Mouse (Mus musculus) intestine, embryonic 15.5 days (tissue): ENCODE data around the gene Slc44a1. TPM values are rescaled to one million over a fixed set of nuclear protein-coding genes. Genes with fewer than 3 reads are reported as not detected.

Experiments
- ATAC-seq: fragments of 200-750 bp; cut with Nextera tagmentation; 2 replicates; pipeline ENCODE4 v1.8.0; 2017; ENCODE audit warnings: moderate TSS enrichment, moderate library complexity
- H3K27ac ChIP-seq: fragments of 300-500 bp; sonication (generic); 2 replicates; pipeline ENCODE4 v1.5.1; 2015; ENCODE audit warnings: mild to moderate bottlenecking, inconsistent platforms
- H3K27me3 ChIP-seq: fragments of 300-500 bp; sonication (generic); replicated peaks from 2 replicates; pipeline ENCODE4 v1.6.1; 2015; ENCODE audit warnings: inconsistent platforms
- H3K36me3 ChIP-seq: fragments of 300-500 bp; sonication (generic); 2 replicates; pipeline ENCODE4 v1.6.1; 2015; ENCODE audit warnings: inconsistent platforms
- H3K4me1 ChIP-seq: fragments of 300-500 bp; sonication (generic); replicated peaks from 2 replicates; pipeline ENCODE4 v1.6.1; 2015; ENCODE audit warnings: inconsistent platforms
- H3K4me2 ChIP-seq: fragments of 300-500 bp; sonication (generic); replicated peaks from 2 replicates; pipeline ENCODE4 v1.6.1; 2015; ENCODE audit warnings: mild to moderate bottlenecking, inconsistent platforms
- H3K4me3 ChIP-seq: fragments of 300-500 bp; sonication (generic); replicated peaks from 2 replicates; pipeline ENCODE4 v1.5.1; 2015; ENCODE audit warnings: inconsistent platforms
- H3K9ac ChIP-seq: fragments of 300-500 bp; sonication (generic); 2 replicates; pipeline ENCODE4 v1.6.1; 2015; ENCODE audit warnings: inconsistent platforms
- H3K9me3 ChIP-seq: fragments of 300-500 bp; sonication (generic); 2 replicates; pipeline ENCODE4 v1.6.1; 2016; ENCODE audit warnings: inconsistent platforms
- WGBS: fragments of 180-500 bp; shearing (Covaris S2); methylation state at CpG from one replicate; pipeline ENCODE4 v1.1.7; 2015; 5-methylcytosine and 5-hydroxymethylcytosine counted together
- polyA plus RNA-seq: library from polyadenylated mRNA; unstranded; fragments of >200 nt; fragmentation: Nextera tagmentation; extraction: Ambion mirVana; gene quantifications from 2 replicates; pipeline ENCODE4 v1.2.1, GENCODE M21; 2015

Gene Slc44a1
- polyA plus RNA-seq, 1 experiment from 2014 or later = 56.3 TPM

DNA sequence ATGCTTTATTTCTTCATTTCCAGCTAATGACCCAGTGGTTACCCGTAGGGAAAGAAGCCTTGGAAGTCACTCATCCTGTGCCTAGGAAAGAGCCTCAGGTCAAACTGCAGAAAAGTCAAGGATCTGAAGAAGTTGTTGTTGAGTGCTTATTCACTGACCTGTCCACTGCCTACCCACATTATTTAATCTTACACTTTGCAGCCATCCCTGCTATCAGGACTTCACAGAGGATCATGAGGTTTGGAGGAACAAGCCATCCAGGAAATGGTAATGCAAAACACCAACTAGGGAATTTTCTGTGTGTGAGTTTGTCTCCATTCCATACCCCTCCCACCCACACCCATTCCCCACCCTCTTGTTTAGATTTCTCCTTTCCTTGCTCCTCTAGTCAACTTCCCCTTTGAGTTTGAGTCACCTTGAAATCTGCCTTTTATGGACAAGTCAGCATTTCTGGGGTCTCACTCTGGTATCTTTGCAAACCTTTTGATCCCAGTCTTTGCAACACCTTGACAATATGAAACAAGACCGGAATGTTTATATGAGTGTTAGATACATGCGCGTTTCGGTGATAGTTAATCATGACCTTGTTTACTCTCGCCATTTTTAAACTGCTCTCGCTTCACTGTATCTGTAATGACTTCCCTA, 1.3 kb upstream of the Slc44a1 start:
- no peak overlapping the region for H3K9ac ChIP-seq
- H3K4me1 ChIP-seq = peaks cover 8% of the 10 kb centered on the region; the same call in 1 of the 2 replicates
- H3K4me3 ChIP-seq = no peak overlapping the region; the same call in 1 of the 2 replicates
- ATAC-seq = no peak
- 57% methylated on average over 7 of the region's 7 CpGs for WGBS
- H3K9me3 ChIP-seq = no peaks in the 10 kb centered on the region
- 0 out of 2 replicates have a peak overlapping the region, but pooled peaks have one; percentile 95 for H3K27ac ChIP-seq
- no peaks in the 10 kb centered on the region for H3K27me3 ChIP-seq
- H3K4me2 ChIP-seq = peak overlapping the region; percentile 90
- H3K36me3 ChIP-seq = no peaks in the 10 kb centered on the region

DNA sequence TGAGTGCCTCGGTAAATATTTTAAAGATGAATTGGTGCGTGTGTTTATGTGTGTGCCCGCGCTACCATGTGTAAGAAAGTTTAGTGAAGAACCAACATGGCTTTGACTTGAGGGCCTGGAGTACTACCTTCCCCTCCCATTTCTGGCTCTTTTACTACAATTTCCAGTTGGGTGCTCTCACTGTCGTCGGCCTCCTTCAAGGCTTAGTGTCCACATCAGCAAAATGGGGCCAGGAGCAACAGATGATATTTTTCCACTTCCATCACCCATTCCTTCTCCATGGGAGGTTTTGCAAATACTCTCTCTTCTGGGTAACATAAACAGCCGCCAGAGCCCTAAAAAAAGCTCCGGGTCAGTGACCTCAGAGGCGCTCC, 590 bp upstream of the Slc44a1 start:
- Histone ChIP-seq H3K9ac (peak overlapping the region; percentile 85), H3K27ac (peak overlapping the region; percentile 95), H3K9me3 (no peaks in the 10 kb centered on the region), H3K4me3 (peak overlapping the region; percentile 89), H3K4me1 (peaks cover 8% of the 10 kb centered on the region; the same call in 1 of the 2 replicates), H3K36me3 (no peaks in the 10 kb centered on the region), H3K27me3 (no peaks in the 10 kb centered on the region), H3K4me2 (peak overlapping the region; percentile 90)
- WGBS = 13% methylated on average over 9 of the region's 9 CpGs
- ATAC-seq = peak; percentile 3; the same call in 1 of the 2 replicates

DNA sequence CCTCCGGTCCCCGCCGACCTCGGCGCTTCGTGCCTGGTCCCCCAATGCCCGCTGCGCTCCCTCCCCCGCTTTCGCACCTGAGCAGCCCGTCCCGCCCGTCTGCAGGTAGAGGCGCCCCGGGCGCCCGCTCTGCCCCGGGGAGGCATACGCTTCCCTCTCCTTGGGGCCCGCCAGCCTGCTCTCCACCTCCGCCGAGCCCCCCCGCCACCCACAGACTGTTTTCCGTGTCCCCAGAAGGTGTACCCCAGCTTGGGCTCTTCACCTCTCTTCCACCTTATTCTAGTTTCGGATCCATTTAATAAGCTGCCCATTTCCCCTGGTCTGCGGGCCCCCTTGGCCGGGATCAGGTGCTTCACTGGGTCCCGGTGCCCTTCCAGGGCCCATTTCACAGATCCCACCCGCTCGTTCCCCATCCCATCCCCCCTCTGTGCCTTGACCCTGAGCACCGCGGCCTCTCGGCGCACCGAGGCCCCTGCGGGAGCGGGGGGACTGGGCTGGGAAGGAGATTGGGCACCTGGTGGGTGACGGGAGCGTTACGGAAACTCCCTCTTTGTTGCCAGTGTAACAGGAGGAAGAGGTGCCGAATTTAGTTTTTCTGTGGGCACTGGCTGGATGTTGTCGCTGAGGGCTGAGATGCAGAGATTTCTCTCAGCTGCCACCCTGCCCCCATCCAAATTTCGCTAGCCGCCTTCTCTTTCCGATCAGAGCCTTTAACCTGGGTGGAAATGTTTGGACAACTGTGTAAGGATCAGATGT, 781 bp downstream of the Slc44a1 start:
- H3K4me1 ChIP-seq = peaks cover 8% of the 10 kb centered on the region; the same call in 1 of the 2 replicates
- no peaks in the 10 kb centered on the region for H3K36me3 ChIP-seq
- peak overlapping the region; percentile 95 for H3K27ac ChIP-seq
- peak; percentile 39 for ATAC-seq
- peak overlapping the region; percentile 90 for H3K4me2 ChIP-seq
- H3K9ac ChIP-seq = peak overlapping the region; percentile 85
- no peaks in the 10 kb centered on the region for H3K9me3 ChIP-seq
- WGBS = 1% methylated on average over 33 of the region's 45 CpGs
- no peaks in the 10 kb centered on the region for H3K27me3 ChIP-seq
- H3K4me3 ChIP-seq = peak overlapping the region; percentile 89

DNA sequence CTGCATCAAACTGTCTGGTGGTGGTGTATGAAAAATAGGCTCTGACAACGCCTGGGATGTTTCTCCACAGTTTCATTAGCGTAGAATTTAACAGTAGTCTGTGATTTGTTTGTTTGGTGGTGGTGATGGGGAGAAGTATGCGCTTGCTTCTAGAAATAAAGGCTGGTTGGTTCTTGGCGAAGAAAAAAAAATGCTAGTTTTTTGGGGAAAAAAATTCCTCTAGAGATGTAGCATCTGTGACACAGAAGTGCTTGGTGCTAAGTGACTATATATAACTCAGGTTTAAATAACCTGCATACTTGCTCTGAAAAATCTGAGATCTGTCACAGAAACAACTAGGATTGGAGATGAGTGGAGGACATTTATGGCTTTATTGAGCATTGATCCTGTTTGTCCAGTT, 1.5 kb downstream of the Slc44a1 start:
- peak overlapping the region; percentile 85; the same call in 1 of the 2 replicates for H3K9ac ChIP-seq
- 24% methylated on average over 4 of the region's 4 CpGs for WGBS
- no peaks in the 10 kb centered on the region for H3K9me3 ChIP-seq
- peak overlapping the region; percentile 90 for H3K4me2 ChIP-seq
- H3K27ac ChIP-seq = no peak overlapping the region
- H3K4me3 ChIP-seq = peak overlapping the region; percentile 89
- H3K27me3 ChIP-seq = no peaks in the 10 kb centered on the region
- peaks cover 8% of the 10 kb centered on the region; the same call in 1 of the 2 replicates for H3K4me1 ChIP-seq
- H3K36me3 ChIP-seq = no peaks in the 10 kb centered on the region
- no peak for ATAC-seq

DNA sequence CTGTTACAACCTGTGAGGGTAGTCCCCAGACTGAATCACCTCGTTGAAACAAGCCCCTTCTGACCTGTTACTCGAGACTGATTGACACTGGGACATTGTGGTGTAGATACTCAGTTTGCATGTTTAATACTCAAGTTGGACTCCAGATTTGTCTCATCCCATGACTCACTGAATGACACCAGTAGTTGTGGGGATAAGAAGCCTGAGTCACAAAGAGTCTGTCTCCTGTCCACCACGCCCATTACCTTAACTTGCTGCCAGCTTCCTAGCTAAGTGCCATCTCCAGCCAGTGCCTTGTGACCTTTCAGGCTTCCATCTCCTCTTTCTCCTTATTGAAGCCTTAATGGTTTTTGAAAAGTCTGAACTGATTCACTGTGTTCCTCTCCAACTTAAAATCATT, 6.0 kb downstream of the Slc44a1 start:
- Histone ChIP-seq H3K4me2 (no peak overlapping the region), H3K9me3 (no peaks in the 10 kb centered on the region), H3K4me3 (no peak overlapping the region), H3K27me3 (no peaks in the 10 kb centered on the region), H3K27ac (no peak overlapping the region), H3K9ac (no peak overlapping the region), H3K36me3 (no peaks in the 10 kb centered on the region), H3K4me1 (peaks cover 5% of the 10 kb centered on the region; the same call in 1 of the 2 replicates)
- ATAC-seq = no peak
- 73% methylated on average over 3 of the region's 3 CpGs for WGBS

DNA sequence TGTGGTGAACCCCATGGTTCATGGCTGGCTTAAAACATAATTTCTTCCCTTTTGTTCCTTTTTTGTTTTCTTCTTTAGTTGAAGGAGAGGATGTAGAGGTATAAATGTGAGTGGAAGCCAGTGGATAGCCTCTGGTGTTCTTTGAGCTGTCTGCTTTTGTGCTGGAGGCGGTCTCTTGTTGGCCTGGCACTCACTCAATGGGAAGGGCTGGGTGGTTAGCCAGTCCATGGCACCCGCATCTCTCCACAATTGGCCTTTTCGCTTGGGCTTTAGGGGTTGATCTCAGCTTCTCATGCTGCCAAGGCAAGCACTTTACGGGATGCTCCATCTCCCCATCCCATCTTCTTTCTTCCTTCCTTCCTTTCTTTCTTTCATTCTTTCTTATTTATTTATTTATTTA, 7.6 kb downstream of the Slc44a1 start:
- H3K9ac ChIP-seq = no peak overlapping the region
- no peak overlapping the region for H3K4me3 ChIP-seq
- WGBS = 94% methylated on average over 4 of the region's 4 CpGs
- no peaks in the 10 kb centered on the region for H3K9me3 ChIP-seq
- no peaks in the 10 kb centered on the region for H3K36me3 ChIP-seq
- ATAC-seq = no peak
- no peaks in the 10 kb centered on the region for H3K27me3 ChIP-seq
- H3K4me1 ChIP-seq = peaks cover 12% of the 10 kb centered on the region
- no peak overlapping the region for H3K27ac ChIP-seq
- H3K4me2 ChIP-seq = no peak overlapping the region

DNA sequence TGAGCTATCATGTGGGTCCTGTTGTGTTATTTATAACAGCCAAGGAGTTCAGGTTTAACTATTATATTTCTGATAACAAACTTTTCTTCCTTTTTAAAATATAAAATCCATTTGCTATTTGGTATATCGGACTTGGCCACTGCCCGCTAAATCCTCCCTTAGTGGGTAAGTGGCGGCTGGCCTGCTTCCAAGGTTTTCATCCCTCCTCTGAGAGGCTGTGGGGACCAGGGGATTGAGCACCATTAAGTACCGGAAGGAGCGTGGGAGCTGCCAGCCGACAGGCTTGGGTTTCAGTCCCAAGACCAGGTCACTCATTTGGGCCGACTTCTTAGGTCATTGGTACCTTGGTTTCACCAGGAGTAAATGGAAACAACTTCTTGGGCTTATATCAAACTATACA, 10.5 kb downstream of the Slc44a1 start:
- WGBS = 74% methylated on average over 7 of the region's 7 CpGs
- H3K27me3 ChIP-seq = no peaks in the 10 kb centered on the region

DNA sequence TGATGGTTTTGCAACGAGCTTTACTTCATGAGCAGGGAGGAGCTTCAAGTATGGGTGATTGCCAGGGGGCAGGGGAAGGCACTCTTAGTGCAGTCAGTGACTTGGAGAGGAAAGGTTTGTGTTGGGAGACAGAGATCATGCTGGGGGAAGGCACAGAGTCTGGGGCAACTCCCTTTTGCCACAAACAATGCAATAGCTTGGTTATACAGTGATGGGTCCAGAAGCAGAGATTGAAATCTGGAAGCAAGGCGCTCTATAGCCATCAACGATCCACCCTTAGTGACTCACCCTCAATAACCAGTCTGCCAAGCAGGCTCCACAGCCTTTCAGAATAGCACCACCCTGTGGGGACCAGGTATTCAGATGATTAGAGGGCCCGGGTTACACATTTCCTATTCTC, 11.7 kb downstream of the Slc44a1 start:
- 40% methylated on average over 4 of the region's 4 CpGs for WGBS
- Histone ChIP-seq H3K4me2 (0 out of 2 replicates have a peak overlapping the region, but pooled peaks have one; percentile 11), H3K9ac (no peak overlapping the region), H3K4me3 (no peak overlapping the region), H3K27me3 (no peaks in the 10 kb centered on the region), H3K36me3 (no peaks in the 10 kb centered on the region), H3K4me1 (peaks cover 15% of the 10 kb centered on the region), H3K27ac (peak overlapping the region; percentile 57), H3K9me3 (no peaks in the 10 kb centered on the region)
- peak; percentile 86 for ATAC-seq

More for the DNA sequence above, 10.5 kb downstream of the Slc44a1 start:
- Histone ChIP-seq H3K36me3 (no peaks in the 10 kb centered on the region), H3K9me3 (no peaks in the 10 kb centered on the region), H3K27ac (no peak overlapping the region), H3K4me2 (no peak overlapping the region), H3K4me1 (peaks cover 15% of the 10 kb centered on the region), H3K9ac (no peak overlapping the region), H3K4me3 (no peak overlapping the region)
- ATAC-seq = no peak

DNA sequence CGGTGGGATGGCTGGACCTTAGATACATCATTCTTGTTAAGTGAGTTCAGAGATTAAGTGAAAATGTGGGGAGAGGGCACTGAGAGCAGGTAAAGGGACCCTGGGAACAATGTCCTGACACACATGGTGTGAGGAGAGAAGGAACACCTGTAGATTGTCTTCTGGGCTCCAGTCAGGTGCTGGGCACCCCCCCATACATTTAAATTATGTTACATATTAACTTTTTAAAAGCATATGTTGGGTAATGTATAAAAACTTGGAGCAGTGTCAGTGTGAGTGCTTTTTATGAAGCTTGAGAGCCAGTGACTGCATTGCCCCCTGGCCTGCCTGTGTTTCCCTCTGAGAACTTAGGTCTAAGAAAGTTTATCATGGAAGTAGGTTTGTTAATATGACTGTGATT, 12.2 kb downstream of the Slc44a1 start:
- Histone ChIP-seq H3K27ac (peak overlapping the region; percentile 57), H3K27me3 (no peaks in the 10 kb centered on the region), H3K4me2 (peak overlapping the region; percentile 14; the same call in 1 of the 2 replicates), H3K36me3 (no peaks in the 10 kb centered on the region), H3K9ac (no peak overlapping the region), H3K4me1 (peaks cover 15% of the 10 kb centered on the region), H3K9me3 (no peaks in the 10 kb centered on the region), H3K4me3 (no peak overlapping the region)
- peak; percentile 70 for ATAC-seq
- 47% methylated on average over 1 of the region's 1 CpGs for WGBS

DNA sequence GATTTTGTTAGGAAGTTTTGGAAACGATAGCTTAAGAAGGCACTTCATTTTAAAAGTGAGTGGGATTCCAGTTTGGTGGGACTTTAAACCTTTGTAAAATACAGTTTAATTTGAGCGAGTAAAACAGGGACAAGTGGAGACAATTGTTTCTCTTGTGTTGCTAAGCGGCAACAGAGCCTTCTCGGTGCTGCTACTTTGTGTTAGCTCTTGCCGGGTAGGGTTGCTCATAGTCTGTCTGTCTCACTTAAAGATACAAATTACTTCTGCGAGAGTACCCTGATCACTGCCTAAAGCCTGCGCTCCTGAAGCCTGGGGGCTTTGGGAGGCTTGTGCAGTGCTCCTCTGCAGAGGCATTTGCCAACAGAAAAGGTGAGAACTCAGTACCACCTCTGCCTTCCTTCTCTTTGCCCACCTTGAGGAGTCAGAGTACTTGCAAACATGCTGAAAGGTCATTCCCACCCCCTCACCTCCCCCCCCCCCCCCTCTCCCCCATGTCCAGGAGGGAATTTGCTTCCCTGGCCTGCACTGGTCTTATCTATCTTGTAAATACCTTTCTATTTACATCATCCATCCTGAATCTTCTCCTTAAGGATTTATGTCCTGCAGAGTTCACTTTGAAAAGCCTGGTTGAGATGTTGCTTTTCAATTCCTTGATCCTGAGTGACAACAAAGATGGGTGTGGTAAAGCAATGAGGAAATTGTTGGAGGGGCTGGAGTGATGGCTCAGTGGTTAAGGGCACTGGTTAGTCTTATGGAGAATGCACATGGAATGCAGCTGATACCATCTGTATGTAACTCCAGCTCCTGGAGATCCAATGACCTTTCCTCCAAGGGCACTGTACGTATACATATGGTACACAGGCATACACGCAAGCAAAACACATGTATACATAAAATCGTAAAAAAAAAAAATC, 13.0 kb downstream of the Slc44a1 start:
- Histone ChIP-seq H3K4me2 (peak overlapping the region; percentile 14; the same call in 1 of the 2 replicates), H3K4me3 (no peak overlapping the region), H3K4me1 (peaks cover 15% of the 10 kb centered on the region), H3K36me3 (no peaks in the 10 kb centered on the region), H3K9me3 (no peaks in the 10 kb centered on the region), H3K9ac (no peak overlapping the region), H3K27ac (peak overlapping the region; percentile 51; the same call in 1 of the 2 replicates), H3K27me3 (no peaks in the 10 kb centered on the region)
- peak; percentile 50 for ATAC-seq
- WGBS = 35% methylated on average over 10 of the region's 10 CpGs

DNA sequence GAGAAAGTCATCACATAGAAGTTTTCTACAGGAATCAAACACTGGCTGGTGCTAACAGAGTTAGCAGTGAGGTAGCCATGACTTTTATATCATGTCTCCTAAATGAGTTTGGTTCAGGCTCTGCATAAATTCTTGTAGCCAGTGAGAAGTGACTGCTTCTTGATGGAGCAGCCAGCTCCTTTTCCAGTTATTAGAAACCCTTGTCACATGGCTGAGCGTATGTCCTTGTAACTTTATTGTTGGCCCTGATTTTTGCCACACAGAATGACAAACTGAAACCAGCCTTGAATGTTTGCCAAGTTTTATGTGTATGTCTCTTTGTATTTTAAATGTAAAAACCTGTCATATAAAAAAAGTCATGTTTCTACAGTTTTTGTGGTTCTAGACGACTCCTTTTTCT, 15.7 kb downstream of the Slc44a1 start:
- H3K4me2 ChIP-seq = no peak overlapping the region
- 61% methylated on average over 2 of the region's 2 CpGs for WGBS

DNA sequence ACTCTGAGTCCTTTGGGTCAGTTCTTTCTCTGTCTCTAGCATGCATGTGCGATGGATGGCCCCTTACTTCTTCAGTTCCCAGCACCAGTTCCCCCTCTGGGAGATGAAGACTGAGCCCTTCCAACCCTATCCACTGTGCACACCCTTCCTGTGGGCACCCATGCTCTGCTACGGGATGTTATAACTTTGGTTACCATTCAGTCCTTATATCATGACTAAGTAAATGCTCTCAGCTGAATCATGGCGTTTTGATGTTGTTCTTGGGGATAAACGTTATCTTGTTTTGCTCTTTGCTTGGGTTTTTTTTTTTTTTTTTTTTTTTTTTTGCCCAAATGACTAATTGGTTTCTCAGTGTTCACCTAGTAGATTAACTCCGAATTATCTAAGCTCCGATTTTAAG, 16.4 kb downstream of the Slc44a1 start:
- Histone ChIP-seq H3K4me2 (no peak overlapping the region), H3K4me1 (peaks cover 9% of the 10 kb centered on the region), H3K36me3 (no peaks in the 10 kb centered on the region), H3K27ac (no peak overlapping the region), H3K4me3 (no peak overlapping the region), H3K9me3 (no peaks in the 10 kb centered on the region), H3K27me3 (no peaks in the 10 kb centered on the region), H3K9ac (no peak overlapping the region)
- WGBS = 91% methylated on average over 6 of the region's 6 CpGs
- ATAC-seq = no peak

More for the DNA sequence above, 15.7 kb downstream of the Slc44a1 start:
- H3K9ac ChIP-seq = no peak overlapping the region
- H3K27me3 ChIP-seq = no peaks in the 10 kb centered on the region
- peaks cover 12% of the 10 kb centered on the region for H3K4me1 ChIP-seq
- H3K9me3 ChIP-seq = no peaks in the 10 kb centered on the region
- H3K4me3 ChIP-seq = no peak overlapping the region
- H3K27ac ChIP-seq = no peak overlapping the region
- ATAC-seq = no peak
- H3K36me3 ChIP-seq = no peaks in the 10 kb centered on the region
